Mouse (Mus musculus) Patski (cell line): ENCODE measurements around the gene Prkg1. TPM values are rescaled to one million over a fixed set of nuclear protein-coding genes. Genes with fewer than 3 reads are reported as not detected.

Experiments used
- ATAC-seq: fragments of 100-300 bp; one replicate; pipeline ENCODE4 v1.8.0; 2021
- CTCF ChIA-PET: fragments of 350-600 bp; sonication (Branson Sonifier 250); formaldehyde crosslinking; loops from one replicate; lab custom pipeline; 2022; ENCODE audit warnings: inconsistent platforms; lab: Charles Lee
- POLR2A ChIA-PET: fragments of 350-600 bp; sonication (Branson Sonifier 250); formaldehyde crosslinking; loops from one replicate; lab custom pipeline; 2022; ENCODE audit warnings: antibody characterized with exemption, inconsistent platforms; lab: Charles Lee
- DNase-seq: peaks from one replicate; pipeline ENCODE4 v3.0.0-alpha.2; 2011; ENCODE audit warnings: low read depth, low spot score
- H3K27me3 ChIP-seq: fragments of 371-371 bp; one replicate; pipeline ENCODE4 v1.5.1; 2021
- CTCF ChIP-seq: fragments of 100-300 bp; IDR thresholded peaks from one replicate; pipeline ENCODE4 v1.5.1; 2021
- in situ Hi-C: fragments of 300-500 bp; cut with MboI; formaldehyde crosslinking; loops from 3 replicates; pipeline ENCODE4 v1.11.1; 2018; ENCODE audit warnings: low pct_unique_long_range_greater_than_20kb, mixed read lengths
- polyA plus RNA-seq: library from polyadenylated mRNA; unstranded; gene quantifications from one replicate; pipeline ENCODE4 v1.2.3, GENCODE M21; 2021

Prkg1 gene
- polyA plus RNA-seq, 1 experiment from 2014 or later = not detected

GRCm38 (mm10) chr19:31531249-31531740 is 233.5 kb downstream of the Prkg1 start:
- in situ Hi-C loops = no loop called here
- ATAC-seq (no peak), DNase-seq (peak; percentile 6)
- POLR2A ChIA-PET = no interaction called here
- peaks cover 9% of the 10 kb centered on the region for H3K27me3 ChIP-seq
- TF ChIP-seq CTCF = no peak
- CTCF ChIA-PET = no interaction called here

DNA sequence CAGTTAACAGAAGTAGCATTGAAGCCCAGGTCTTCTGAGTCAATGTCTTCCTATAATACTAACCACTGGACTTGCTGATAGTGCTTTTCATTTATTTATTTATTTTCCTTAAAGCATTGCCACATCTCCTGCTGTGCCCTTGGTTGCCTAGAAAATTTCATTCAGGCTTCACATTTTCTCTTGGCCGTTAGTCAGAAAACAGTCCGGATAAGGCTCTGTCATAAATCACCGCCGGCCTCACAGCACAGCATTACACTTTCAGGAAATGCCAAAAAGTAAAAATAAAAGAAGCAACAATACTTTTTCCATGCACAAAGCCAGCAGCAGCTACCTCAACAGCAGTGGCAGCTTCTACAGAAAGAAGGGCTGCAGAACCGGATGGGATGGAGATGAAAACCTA is 234.2 kb downstream of the Prkg1 start:
- in situ Hi-C loops = no loop called here
- DNase-seq (no peak), ATAC-seq (no peak)
- ChIA-PET POLR2A (interaction anchor here (0.7 kb wide), 1 partner anchor 135 kb away, joined by 5 read pairs; no protein-coding TSS in a partner anchor), CTCF (no interaction called here)
- H3K27me3 ChIP-seq = peaks cover 8% of the 10 kb centered on the region
- no peak for TF ChIP-seq CTCF

DNA sequence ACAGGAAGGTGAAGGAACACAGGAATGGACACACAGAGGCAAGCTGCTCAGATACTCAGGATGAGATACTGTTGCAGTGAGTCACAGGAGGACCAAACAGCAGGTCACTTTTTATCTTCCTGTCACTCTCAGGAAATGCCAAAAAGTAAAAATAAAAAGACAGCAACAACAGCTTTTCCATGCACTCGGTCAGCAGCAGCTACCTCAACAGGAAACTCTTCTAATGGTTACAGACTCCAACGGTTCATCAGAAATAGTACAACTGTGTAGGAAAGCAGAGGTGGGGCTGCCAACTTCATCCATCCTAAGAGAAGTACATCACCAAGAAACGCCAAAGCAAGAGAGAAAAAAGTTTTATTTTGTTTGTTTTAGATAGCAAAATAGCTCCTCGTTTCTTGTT is 234.9 kb downstream of the Prkg1 start:
- POLR2A ChIA-PET = interaction anchor here (0.6 to 0.7 kb wide), 2 partner anchors 134 to 846 kb away, joined by 3 to 5 read pairs; no protein-coding TSS in a partner anchor
- in situ Hi-C loops = no loop called here
- ATAC-seq (no peak), DNase-seq (no peak)
- TF ChIP-seq CTCF = no peak
- CTCF ChIA-PET = interaction anchor here (1.3 to 1.4 kb wide), 2 partner anchors 10 to 11 kb away, joined by 3 to 4 read pairs; no protein-coding TSS in a partner anchor
- peaks cover 12% of the 10 kb centered on the region for H3K27me3 ChIP-seq

DNA sequence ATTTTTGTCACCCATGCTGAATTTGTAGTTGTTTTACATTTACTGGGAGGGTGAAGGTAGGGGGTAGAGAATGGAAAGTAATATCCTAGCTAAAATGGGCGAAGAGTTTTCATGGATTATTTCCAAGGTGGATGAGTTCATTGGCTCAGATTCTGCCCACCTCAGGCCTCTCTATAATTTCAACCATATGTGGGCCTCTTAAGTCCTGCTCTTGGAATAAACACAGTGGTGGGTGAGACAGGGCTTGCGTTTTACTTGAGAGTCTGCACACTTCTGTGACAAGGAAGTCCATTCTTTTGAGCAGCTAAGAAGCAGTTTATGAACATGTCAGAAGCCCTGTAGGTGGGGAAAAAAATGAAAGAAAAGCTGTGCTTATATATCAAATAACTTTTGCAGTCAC is 250.3 kb downstream of the Prkg1 start:
- no peak for DNase-seq
- no peak for ATAC-seq
- TF ChIP-seq CTCF = no peak
- POLR2A ChIA-PET = no interaction called here
- in situ Hi-C loops = no loop called here
- CTCF ChIA-PET = interaction anchor here (0.8 kb wide), 1 partner anchor 16 kb away, joined by 3 read pairs; no protein-coding TSS in a partner anchor
- peaks cover 33% of the 10 kb centered on the region for H3K27me3 ChIP-seq

DNA sequence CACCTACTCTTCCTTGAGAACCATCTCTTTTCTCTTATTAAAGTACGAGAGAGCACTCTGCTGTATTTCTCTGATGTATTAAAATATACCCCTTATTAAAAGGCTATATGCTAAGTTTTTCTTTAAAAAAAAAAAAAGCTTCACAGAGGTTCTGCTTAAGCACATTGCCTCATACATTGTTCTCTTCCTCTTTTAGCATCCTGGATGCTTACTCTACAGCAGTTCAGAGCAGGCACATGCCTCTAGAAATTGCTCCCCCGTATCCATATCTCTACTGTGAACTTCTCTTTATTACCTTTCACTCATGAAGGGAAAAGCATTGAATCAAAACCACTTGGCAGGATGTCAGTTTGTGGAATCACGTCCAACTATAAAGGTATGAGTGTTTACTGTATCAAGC is 257.0 kb downstream of the Prkg1 start:
- no peak for DNase-seq
- ATAC-seq = no peak
- ChIA-PET POLR2A (no interaction called here), CTCF (no interaction called here)
- peaks cover 27% of the 10 kb centered on the region for H3K27me3 ChIP-seq
- in situ Hi-C loops = no loop called here
- TF ChIP-seq CTCF = no peak

GRCm38 (mm10) chr19:31506296-31506695 is 258.5 kb downstream of the Prkg1 start:
- DNase-seq = no peak
- POLR2A ChIA-PET = no interaction called here
- no peak for TF ChIP-seq CTCF
- ATAC-seq = no peak
- in situ Hi-C loops = no loop called here
- CTCF ChIA-PET = no interaction called here
- peaks cover 27% of the 10 kb centered on the region for H3K27me3 ChIP-seq

GRCm38 (mm10) chr19:31505041-31505440 is 259.8 kb downstream of the Prkg1 start:
- ChIA-PET POLR2A (interaction anchor here (0.7 kb wide), 1 partner anchor 27 kb away, joined by 3 read pairs; no protein-coding TSS in a partner anchor), CTCF (no interaction called here)
- DNase-seq = no peak
- TF ChIP-seq CTCF = no peak
- peaks cover 37% of the 10 kb centered on the region for H3K27me3 ChIP-seq
- in situ Hi-C loops = no loop called here
- no peak for ATAC-seq

DNA sequence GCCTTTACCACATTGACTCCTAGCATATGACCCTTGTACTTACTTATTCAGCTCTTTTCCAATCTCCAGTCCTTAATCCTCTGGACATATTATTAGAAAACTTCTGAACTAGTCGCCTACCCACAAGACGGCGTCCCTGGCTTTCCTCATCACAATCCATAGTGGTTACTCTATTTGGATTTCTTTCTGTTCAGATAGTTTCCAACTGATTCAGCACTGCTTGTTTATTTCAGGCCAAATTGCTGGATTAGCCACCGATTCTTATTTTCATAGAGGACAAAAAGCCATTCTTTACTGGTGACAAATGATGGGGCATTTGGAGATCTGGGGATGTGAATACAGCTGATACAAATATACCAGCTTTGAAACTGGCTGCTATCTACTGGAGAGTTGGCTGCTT is 267.4 kb downstream of the Prkg1 start:
- TF ChIP-seq CTCF = no peak
- in situ Hi-C loops = no loop called here
- POLR2A ChIA-PET = no interaction called here
- H3K27me3 ChIP-seq = peaks cover 35% of the 10 kb centered on the region
- no peak for DNase-seq
- CTCF ChIA-PET = interaction anchor here (0.8 to 1.7 kb wide), 3 partner anchors 10 to 24 kb away, joined by 3 to 5 read pairs (median 3); no protein-coding TSS in a partner anchor
- no peak for ATAC-seq

DNA sequence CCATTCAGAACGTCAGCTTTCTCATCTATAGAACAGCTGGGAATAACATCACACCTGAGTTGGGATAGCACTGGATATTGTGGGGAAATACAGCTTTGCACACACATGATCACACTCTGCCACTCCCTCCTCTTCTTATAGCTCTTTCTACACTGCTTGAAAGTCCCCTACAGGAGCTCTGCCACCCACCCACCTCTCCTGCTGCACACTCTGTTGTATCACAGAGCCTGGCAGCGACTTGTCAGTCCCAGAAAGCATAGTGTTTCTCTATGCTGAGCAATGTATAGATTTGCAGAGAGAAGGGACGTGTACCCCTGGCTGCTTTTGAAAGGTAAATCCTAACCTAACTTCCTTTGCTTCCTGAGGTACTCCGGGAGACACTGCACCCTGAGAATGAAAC is 275.2 kb downstream of the Prkg1 start:
- TF ChIP-seq CTCF = no peak

GRCm38 (mm10) chr19:31471766-31472165 is 293.1 kb downstream of the Prkg1 start:
- in situ Hi-C loops = no loop called here
- ChIA-PET POLR2A (no interaction called here), CTCF (no interaction called here)
- no peak for DNase-seq
- H3K27me3 ChIP-seq = peaks cover 25% of the 10 kb centered on the region
- TF ChIP-seq CTCF = no peak
- no peak for ATAC-seq

More for the DNA sequence above, 275.2 kb downstream of the Prkg1 start:
- ATAC-seq = no peak
- ChIA-PET POLR2A (no interaction called here), CTCF (no interaction called here)
- in situ Hi-C loops = no loop called here
- peaks cover 30% of the 10 kb centered on the region for H3K27me3 ChIP-seq
- no peak for DNase-seq

DNA sequence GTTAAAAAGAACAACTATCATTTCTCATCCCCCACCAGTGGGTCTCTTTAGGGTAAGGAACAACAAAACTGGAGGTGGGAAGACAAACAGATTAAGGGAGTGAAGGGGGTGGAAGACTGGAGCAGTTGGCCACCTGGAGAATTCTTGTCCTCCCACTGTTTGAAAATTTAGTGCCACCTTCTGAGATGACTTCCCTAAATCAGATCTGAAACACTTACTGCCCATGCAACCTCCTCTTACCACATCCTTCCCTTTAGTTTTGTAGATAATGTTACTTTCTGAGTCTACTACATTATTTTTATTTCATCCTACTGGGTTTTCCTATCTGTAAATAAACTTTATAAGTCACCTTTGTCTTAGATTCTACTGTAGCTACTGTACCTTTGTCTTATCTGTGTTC is 304.6 kb downstream of the Prkg1 start:
- in situ Hi-C loops = no loop called here
- TF ChIP-seq CTCF = no peak
- CTCF ChIA-PET = no interaction called here
- ATAC-seq (no peak), DNase-seq (no peak)
- peaks cover 12% of the 10 kb centered on the region for H3K27me3 ChIP-seq
- POLR2A ChIA-PET = no interaction called here
